Mouse (Mus musculus): ENCODE measurements around the gene Akap17b.

Gene Akap17b

DNA sequence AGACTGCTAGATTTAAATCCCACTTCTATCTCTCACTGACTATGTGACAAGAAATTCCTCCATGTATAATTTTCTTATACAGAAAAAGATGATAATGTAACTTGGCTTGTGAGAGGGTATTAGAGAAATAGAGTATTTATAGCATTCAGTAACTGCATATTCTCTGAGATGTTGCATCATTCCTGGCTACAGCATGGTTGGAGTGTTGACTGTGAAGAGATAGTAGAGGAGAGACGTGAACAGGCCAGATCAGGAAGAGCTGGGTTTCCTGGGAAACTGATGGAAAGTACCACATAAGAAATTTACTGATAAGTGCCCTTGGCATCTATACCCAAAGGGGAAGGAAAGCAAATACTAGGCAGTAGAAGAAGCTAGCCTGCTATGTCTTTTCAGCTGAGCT, 54.1 kb downstream of the Akap17b start:
- in situ Hi-C loops (cut with MboI; ENCODE audit: low pct_unique_long_range_greater_than_20kb in 1 of 2, low sequenced_read_pairs in 2 of 2, unreplicated experiment in 1 of 2), result no loop called here

- in situ Hi-C loops (cut with MboI; ENCODE audit: low pct_unique_long_range_greater_than_20kb in 1 of 2, low sequenced_read_pairs in 2 of 2, unreplicated experiment in 1 of 2), result no loop called here
Observed at GRCm38 (mm10) chrX:36590266-36590665, 54.9 kb downstream of the Akap17b start.

GRCm38 (mm10) chrX:36587304-36588209, 57.6 kb downstream of the Akap17b start:
- in situ Hi-C loops (cut with MboI; ENCODE audit: low pct_unique_long_range_greater_than_20kb in 1 of 2, low sequenced_read_pairs in 2 of 2, unreplicated experiment in 1 of 2), result no loop called here

DNA sequence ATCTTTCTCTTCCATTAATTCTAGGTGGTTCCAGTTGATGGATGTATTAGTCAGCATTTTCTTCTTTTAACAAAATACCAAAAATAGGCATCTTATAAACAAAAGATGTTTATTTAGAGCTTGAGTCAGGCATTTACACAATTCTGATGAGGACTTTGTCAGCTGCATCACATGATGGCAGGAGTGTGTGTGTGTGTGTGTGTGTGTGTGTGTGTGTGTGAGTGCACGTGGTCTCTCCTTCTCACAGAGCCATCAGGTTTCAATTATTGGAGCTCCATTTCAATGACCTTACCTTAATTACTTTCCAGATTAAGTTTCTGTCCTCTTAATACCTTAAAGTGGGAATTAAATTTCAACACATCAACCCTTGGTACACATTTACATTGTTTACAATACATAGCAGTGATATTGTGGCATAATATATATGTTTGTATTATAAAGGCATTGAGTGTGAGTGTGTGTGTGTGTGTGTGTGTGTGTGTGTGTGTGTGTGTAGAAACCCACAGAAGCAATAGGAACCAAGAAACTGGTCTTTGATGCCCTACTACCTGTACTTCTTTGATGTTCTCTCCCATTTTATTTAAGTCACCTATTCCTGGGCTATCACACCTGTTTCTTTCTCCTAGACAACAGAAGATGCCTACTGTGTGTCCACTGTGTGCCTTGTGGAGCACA, 58.4 kb downstream of the Akap17b start:
- in situ Hi-C loops (cut with MboI; ENCODE audit: low pct_unique_long_range_greater_than_20kb in 1 of 2, low sequenced_read_pairs in 2 of 2, unreplicated experiment in 1 of 2), result no loop called here

- in situ Hi-C loops (cut with MboI; ENCODE audit: low pct_unique_long_range_greater_than_20kb in 1 of 2, low sequenced_read_pairs in 2 of 2, unreplicated experiment in 1 of 2), result no loop called here
Observed at GRCm38 (mm10) chrX:36562079-36562478, 83.1 kb downstream of the Akap17b start.

- in situ Hi-C loops (cut with MboI; ENCODE audit: low pct_unique_long_range_greater_than_20kb in 1 of 2, low sequenced_read_pairs in 2 of 2, unreplicated experiment in 1 of 2), result no loop called here
Observed at GRCm38 (mm10) chrX:36561650-36562049, 83.5 kb downstream of the Akap17b start.

DNA sequence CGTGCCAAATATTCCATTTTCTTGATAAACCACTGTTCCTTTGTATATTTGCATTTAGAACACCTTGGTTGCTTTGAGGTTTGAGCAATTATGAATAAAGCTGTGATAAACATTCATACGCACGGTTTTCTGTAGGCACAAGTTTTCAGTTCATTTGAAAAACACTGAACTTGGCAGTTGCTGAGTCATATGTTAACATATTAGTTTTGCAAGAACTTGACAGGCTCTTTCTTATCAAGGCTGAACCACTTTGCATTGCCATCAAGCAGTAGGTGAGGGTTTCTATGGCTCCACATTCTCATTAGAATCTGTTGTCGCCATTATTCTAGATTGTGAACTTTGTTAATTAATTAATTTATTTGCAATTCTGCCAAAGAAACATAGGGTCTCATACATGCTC, 85.0 kb downstream of the Akap17b start:
- in situ Hi-C loops (cut with MboI; ENCODE audit: low pct_unique_long_range_greater_than_20kb in 1 of 2, low sequenced_read_pairs in 2 of 2, unreplicated experiment in 1 of 2), result no loop called here

All from mouse embryonic stem cell (cell line).